Mouse (Mus musculus): ENCODE data around the gene Gm7682. TPM values are rescaled to one million over a fixed set of nuclear protein-coding genes. Genes with fewer than 3 reads are reported as not detected.
"Not testable (repeated sequence)": the region's sequence is repeated elsewhere in the genome, so short reads cannot be mapped to it uniquely, and the experiment has no call there.

Gene Gm7682
- polyA plus RNA-seq (2015; fragmentation: Nextera tagmentation; extraction: Ambion mirVana), result not detected in 2 replicates

DNA sequence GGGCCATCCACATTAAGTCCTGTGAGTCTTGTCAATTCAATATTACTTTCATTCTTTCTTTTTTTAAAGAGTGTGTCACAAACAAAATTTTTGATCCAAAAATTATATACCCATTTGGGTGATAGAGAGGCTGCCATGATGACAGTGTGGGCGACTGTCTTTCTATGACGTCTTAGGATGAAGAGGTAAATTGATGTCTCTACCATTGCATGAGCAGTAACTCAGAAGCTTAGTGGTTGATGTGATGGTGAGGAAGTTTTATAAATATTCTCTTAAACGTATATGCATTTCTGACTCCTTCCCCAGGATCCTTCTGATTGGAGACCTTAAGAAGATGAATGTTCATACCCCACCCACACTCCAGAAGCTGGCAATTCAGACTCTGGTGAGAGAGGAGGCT lies at the start of gene Gm7682:
Gene Gm7682 (plus strand): TSS at position 301 of the 400 bp plus-strand sequence.
- not testable (repeated sequence) for H3K9ac ChIP-seq

More for the DNA sequence above, at the start of gene Gm7682:
- ATAC-seq (ENCODE audit: insufficient read depth, low FRiP score, low read depth); H3K4me3 ChIP-seq (replicated peaks); H3K4me1 ChIP-seq; H3K9me3 ChIP-seq; H3K27ac ChIP-seq; H3K36me3 ChIP-seq; H3K4me2 ChIP-seq; H3K27me3 ChIP-seq (replicated peaks): not testable (repeated sequence)
- WGBS, result no CpG with 5 or more reads among the region's 3 CpGs

Other genes with a start within 250 kb of the Gm7682 start
- gene Gm3106, start 227.8 kb upstream of the Gm7682 start, polyA plus RNA-seq (2015; fragmentation: Nextera tagmentation; extraction: Ambion mirVana), result not detected in 2 replicates
- gene A430089I19Rik, start 139.0 kb upstream of the Gm7682 start, polyA plus RNA-seq (2015; fragmentation: Nextera tagmentation; extraction: Ambion mirVana), result not detected in 2 replicates
- gene Gm6502, start 131.3 kb upstream of the Gm7682 start, polyA plus RNA-seq (2015; fragmentation: Nextera tagmentation; extraction: Ambion mirVana), result not detected in 2 replicates
- not detected in 2 replicates for gene AA792892, start 106.0 kb upstream of the Gm7682 start, polyA plus RNA-seq (2015; fragmentation: Nextera tagmentation; extraction: Ambion mirVana)
- not detected in 2 replicates for gene Gm3139, start 80.5 kb downstream of the Gm7682 start, polyA plus RNA-seq (2015; fragmentation: Nextera tagmentation; extraction: Ambion mirVana)
- gene Gm3147, start 170.6 kb downstream of the Gm7682 start, polyA plus RNA-seq (2015; fragmentation: Nextera tagmentation; extraction: Ambion mirVana), result not detected in 2 replicates
- not detected in 2 replicates for gene Gm6509, start 178.2 kb downstream of the Gm7682 start, polyA plus RNA-seq (2015; fragmentation: Nextera tagmentation; extraction: Ambion mirVana)
- not detected in 2 replicates for gene Gm6205, start 202.6 kb downstream of the Gm7682 start, polyA plus RNA-seq (2015; fragmentation: Nextera tagmentation; extraction: Ambion mirVana)